Mouse (Mus musculus) adipocyte (in vitro differentiated cells): ENCODE data around the gene Gm28897.
"Not testable (repeated sequence)": the region's sequence is repeated elsewhere in the genome, so short reads cannot be mapped to it uniquely, and the experiment has no call there.

Experiments
- DNase-seq: peaks from one replicate; pipeline ENCODE4 v3.0.0-alpha.2; 2016; ENCODE audit warnings: low spot score

Gene Gm28897

GRCm38 (mm10) chrY:80926695-80927094, at the start of gene Gm28897:
TSS of gene Gm28897 (plus strand) at chrY:80926995.
- DNase-seq: not testable (repeated sequence)
